Mouse (Mus musculus) layer of hippocampus, adult 2 months (tissue): ENCODE measurements at regions not wholly inside any gene's neighbourhood (a gene's known extent, or its start where the extent isn't known, plus 50 kb on each side); places are given as distances from the start of the nearest gene placed in this dataset.

Source experiments
- DNase-seq, 2 experiments: peaks; one replicate each; pipeline ENCODE4 v3.0.0; 2022; ENCODE audit warnings: low spot score in 2 of 2
- H3K27ac ChIP-seq: fragments of 200-600 bp; 2 replicates; pipeline ENCODE4 v1.8.1; 2022
- H3K4me3 ChIP-seq: fragments of 200-600 bp; 2 replicates; pipeline ENCODE4 v1.8.1; 2022; ENCODE audit warnings: mild to moderate bottlenecking
- CTCF ChIP-seq: fragments of 200-600 bp; conservative IDR thresholded peaks from 2 replicates; pipeline ENCODE4 v1.8.1; 2022; ENCODE audit warnings: antibody characterized with exemption, mild to moderate bottlenecking, moderate library complexity

DNA sequence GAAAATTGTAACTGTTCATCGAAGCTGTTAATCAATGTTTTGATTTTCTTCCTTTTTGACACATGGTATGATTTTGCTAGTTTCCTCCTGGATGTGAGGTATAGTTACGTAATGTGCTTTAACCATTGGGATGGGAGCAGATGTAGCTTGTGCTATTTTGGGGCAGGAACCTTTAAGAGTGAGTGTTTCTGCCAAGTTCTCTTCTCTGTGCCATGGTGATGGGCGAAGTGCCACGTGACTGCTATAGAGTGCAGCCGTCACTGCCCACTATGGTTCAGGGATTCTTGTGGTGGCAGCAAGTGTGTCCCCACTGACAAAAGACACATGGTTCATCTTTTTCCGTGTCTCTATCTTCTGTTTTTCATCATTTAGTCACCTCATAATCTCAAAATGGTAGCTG is 4882.6 kb downstream of the 9330182O14Rik start:
- DNase-seq: peak in 1 of 2 experiments; percentile 39
- TF ChIP-seq CTCF: no peak
- Histone ChIP-seq H3K4me3 (no peak overlapping the region), H3K27ac (peak overlapping the region; percentile 46)

DNA sequence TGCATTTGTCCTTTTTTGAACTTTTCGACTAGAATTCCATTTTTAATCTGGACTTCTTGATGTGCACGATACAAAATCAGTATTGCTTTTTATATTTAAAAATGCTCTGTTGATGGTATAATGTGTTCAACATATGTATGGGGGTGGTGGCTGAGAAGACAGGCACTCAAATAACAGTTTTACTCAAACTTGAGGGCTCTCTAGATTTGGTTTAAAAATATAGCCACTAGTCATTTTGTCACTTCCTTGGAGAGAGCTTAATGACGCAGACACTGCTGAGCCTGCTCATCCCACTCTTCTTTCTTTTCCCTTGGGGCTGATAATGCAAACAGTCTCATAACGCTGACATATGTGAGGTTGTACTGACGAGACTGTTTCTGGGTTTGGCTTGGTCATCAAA is 4883.9 kb downstream of the 9330182O14Rik start:
- TF ChIP-seq CTCF: no peak
- Histone ChIP-seq H3K27ac (no peak overlapping the region), H3K4me3 (no peak overlapping the region)
- peak in 1 of 2 experiments; percentile 11 for DNase-seq

DNA sequence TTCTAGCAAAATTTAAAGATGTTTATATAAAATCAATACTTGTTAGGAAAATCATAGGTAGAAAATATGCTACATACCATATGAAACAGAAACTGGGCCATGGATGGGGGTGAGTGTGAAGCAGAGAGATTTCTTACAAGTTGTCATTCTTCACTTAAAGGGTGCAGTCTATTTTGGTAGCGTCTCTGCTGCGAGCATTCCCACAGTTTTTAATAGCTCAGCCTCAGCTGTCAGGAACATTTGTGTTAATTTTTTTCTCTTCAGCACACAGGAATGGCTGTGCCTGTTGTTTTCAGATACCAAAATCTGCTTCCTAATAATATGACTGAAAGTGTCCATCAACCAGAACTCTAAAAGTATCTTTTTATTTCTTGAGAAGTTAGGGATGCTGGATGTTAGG is 4887.6 kb downstream of the 9330182O14Rik start:
- DNase-seq: peak; percentile 24 to 36
- Histone ChIP-seq H3K27ac (peak overlapping the region; percentile 76), H3K4me3 (no peak overlapping the region)
- no peak for TF ChIP-seq CTCF
